Mouse (Mus musculus) CH12.LX (cell line): Measurements from ENCODE around the gene March2. TPM values are rescaled to one million over a fixed set of nuclear protein-coding genes. Genes with fewer than 3 reads are reported as not detected.
"Not testable (repeated sequence)": the region's sequence is repeated elsewhere in the genome, so short reads cannot be mapped to it uniquely, and the experiment has no call there.

Experiments used
- DNase-seq: peaks from one replicate; pipeline ENCODE4 v3.0.0-alpha.2; 2013; ENCODE audit errors: extremely low read depth
- H3K27ac ChIP-seq: 2 replicates; pipeline ENCODE4 v1.5.1; 2012; ENCODE audit warnings: low read depth, mild to moderate bottlenecking, control low read depth, moderate library complexity; ENCODE audit not compliant: insufficient read depth
- H3K27me3 ChIP-seq: replicated peaks from 2 replicates; pipeline ENCODE3; 2012; ENCODE audit warnings: inconsistent platforms
- H3K36me3 ChIP-seq, 2 experiments: replicated peaks in 1 of 2; 2 replicates each; pipeline versions ENCODE3 to v1.6.1; 2012; ENCODE audit warnings: inconsistent platforms in 1 of 2, low read length in 1 of 2, mild to moderate bottlenecking in 1 of 2, mixed read lengths in 1 of 2, moderate library complexity in 1 of 2; ENCODE audit not compliant: control insufficient read depth in 1 of 2, insufficient read depth in 1 of 2
- H3K4me1 ChIP-seq, 2 experiments: 2 replicates each; pipeline ENCODE4 v1.6.1; 2012; ENCODE audit warnings: inconsistent platforms in 1 of 2, moderate library complexity in 1 of 2; ENCODE audit not compliant: insufficient read depth in 2 of 2, control insufficient read depth in 1 of 2
- H3K4me2 ChIP-seq: 2 replicates; pipeline ENCODE4 v1.6.1; 2012; ENCODE audit warnings: low read depth, mild to moderate bottlenecking, control low read depth; ENCODE audit not compliant: poor library complexity, insufficient read depth, severe bottlenecking
- H3K4me3 ChIP-seq, 3 experiments: fragments of 150-350 bp in 1 of 3; sonication (generic) in 1 of 3; replicated peaks in 1 of 3; 2 replicates each; pipeline versions ENCODE3 to v1.5.1; 2011 to 2012; ENCODE audit warnings: low read depth in 2 of 3, low read length in 2 of 3, mild to moderate bottlenecking in 2 of 3, moderate library complexity in 2 of 3, control low read depth in 1 of 3, improper control_type of control experiment in 1 of 3, inconsistent platforms in 1 of 3, mixed read lengths in 1 of 3; ENCODE audit not compliant: poor library complexity in 1 of 3
- H3K79me2 ChIP-seq: replicated peaks from 2 replicates; pipeline ENCODE4 v1.6.1; 2012; ENCODE audit warnings: mild to moderate bottlenecking, moderate library complexity; ENCODE audit not compliant: control insufficient read depth, poor library complexity, insufficient read depth, severe bottlenecking; ENCODE audit errors: extremely low read depth
- H3K9ac ChIP-seq: 2 replicates; pipeline ENCODE4 v1.6.1; 2012; ENCODE audit warnings: low read depth, mild to moderate bottlenecking, control low read depth, moderate library complexity; ENCODE audit not compliant: insufficient read depth
- H3K9me3 ChIP-seq: replicated peaks from 2 replicates; pipeline ENCODE3; 2012; ENCODE audit warnings: low read length, inconsistent platforms, mixed read lengths
- ELF1 ChIP-seq: IDR thresholded peaks from 2 replicates; pipeline ENCODE4 v1.6.1; 2014; ENCODE audit warnings: low read depth, mild to moderate bottlenecking, inconsistent platforms, low read length, improper control_type of control experiment
- EP300 ChIP-seq: IDR thresholded peaks from 2 replicates; pipeline ENCODE4 v1.6.1; 2011; ENCODE audit warnings: low read length, improper control_type of control experiment
- HCFC1 ChIP-seq: IDR thresholded peaks from 2 replicates; pipeline ENCODE4 v1.6.1; 2012; ENCODE audit warnings: low read depth, mild to moderate bottlenecking, inconsistent platforms, low read length, improper control_type of control experiment
- IRF4 ChIP-seq: IDR thresholded peaks from 2 replicates; pipeline ENCODE4 v1.6.1; 2014; ENCODE audit warnings: low read depth, mild to moderate bottlenecking, inconsistent platforms, low read length, improper control_type of control experiment
- JUND ChIP-seq: conservative IDR thresholded peaks from 2 replicates; pipeline ENCODE4 v1.6.1; 2011; ENCODE audit warnings: low read depth, low read length, improper control_type of control experiment
- KAT2A ChIP-seq: IDR thresholded peaks from 2 replicates; pipeline ENCODE4 v1.6.1; 2012; ENCODE audit warnings: low read length, improper control_type of control experiment, inconsistent platforms; ENCODE audit not compliant: insufficient replicate concordance
- MAX ChIP-seq: IDR thresholded peaks from 2 replicates; pipeline ENCODE4 v1.6.1; 2011; ENCODE audit warnings: low read length, improper control_type of control experiment
- MAZ ChIP-seq: IDR thresholded peaks from 2 replicates; pipeline ENCODE4 v1.6.1; 2012; ENCODE audit warnings: low read depth, mild to moderate bottlenecking, inconsistent platforms, low read length, improper control_type of control experiment, moderate library complexity
- MEF2A ChIP-seq: IDR thresholded peaks from 2 replicates; pipeline ENCODE4 v1.6.1; 2014; ENCODE audit warnings: low read depth, mild to moderate bottlenecking, inconsistent platforms, low read length, improper control_type of control experiment, borderline replicate concordance
- NELFE ChIP-seq: IDR thresholded peaks from 2 replicates; pipeline ENCODE4 v1.6.1; 2011; ENCODE audit warnings: low read depth, low read length, improper control_type of control experiment
- NRF1 ChIP-seq: IDR thresholded peaks from 2 replicates; pipeline ENCODE4 v1.6.1; 2014; ENCODE audit warnings: low read depth, mild to moderate bottlenecking, inconsistent platforms, low read length, improper control_type of control experiment, moderate library complexity
- PAX5 ChIP-seq: IDR thresholded peaks from 2 replicates; pipeline ENCODE4 v1.6.1; 2012; ENCODE audit warnings: low read length, inconsistent platforms, mixed read lengths
- POLR2A ChIP-seq: IDR thresholded peaks from 2 replicates; pipeline ENCODE4 v1.6.1; 2011; ENCODE audit warnings: low read depth, mild to moderate bottlenecking, improper control_type of control experiment, low read length
- POLR2AphosphoS2 ChIP-seq: IDR thresholded peaks from 2 replicates; pipeline ENCODE4 v1.6.1; 2011; ENCODE audit warnings: low read depth, low read length, improper control_type of control experiment
- RAD21 ChIP-seq: IDR thresholded peaks from 2 replicates; pipeline ENCODE4 v1.6.1; 2011; ENCODE audit warnings: low read depth, mild to moderate bottlenecking, low read length, improper control_type of control experiment, moderate library complexity
- RCOR1 ChIP-seq: conservative IDR thresholded peaks from 2 replicates; pipeline ENCODE4 v1.6.1; 2012; ENCODE audit warnings: low read depth, mild to moderate bottlenecking, inconsistent platforms, low read length, improper control_type of control experiment
- UBTF ChIP-seq: IDR thresholded peaks from 2 replicates; pipeline ENCODE4 v1.6.1; 2012; ENCODE audit warnings: low read depth, mild to moderate bottlenecking, inconsistent platforms, low read length, improper control_type of control experiment, moderate library complexity
- USF2 ChIP-seq: conservative IDR thresholded peaks from 2 replicates; pipeline ENCODE4 v1.6.1; 2011; ENCODE audit warnings: low read depth, low read length, improper control_type of control experiment
- ZC3H11A ChIP-seq: IDR thresholded peaks from 2 replicates; pipeline ENCODE4 v1.6.1; 2012; ENCODE audit warnings: low read depth, mild to moderate bottlenecking, inconsistent platforms, low read length, improper control_type of control experiment
- ZKSCAN1 ChIP-seq: IDR thresholded peaks from 2 replicates; pipeline ENCODE4 v1.6.1; 2012; ENCODE audit warnings: low read depth, inconsistent platforms, low read length, improper control_type of control experiment, borderline replicate concordance
- ZNF384 ChIP-seq: IDR thresholded peaks from 2 replicates; pipeline ENCODE4 v1.6.1; 2012; ENCODE audit warnings: low read depth, low read length, improper control_type of control experiment, inconsistent platforms
- dilution Hi-C: fragments of 300-500 bp; cut with MboI; formaldehyde crosslinking; loops from 2 replicates; pipeline ENCODE4 v1.14.3; 2020; ENCODE audit warnings: low sequenced_read_pairs; ENCODE audit not compliant: extremely low pct_unique_long_range_greater_than_20kb, extremely low pct_ligation_motif_present
- in situ Hi-C: fragments of 300-500 bp; cut with MboI; formaldehyde crosslinking; loops from 3 replicates; pipeline ENCODE4 v1.14.3; 2019; ENCODE audit warnings: low sequenced_read_pairs, low pct_ligation_motif_present, low pct_unique_long_range_greater_than_20kb, mixed read lengths
- polyA plus RNA-seq: library from polyadenylated mRNA; unstranded; fragments of >175 nt; gene quantifications from 2 replicates; pipeline ENCODE4 v1.2.1, GENCODE M21; 2012; ENCODE audit warnings: low read depth; ENCODE audit not compliant: insufficient read length
- total RNA-seq, 2 experiments: library from RNA; depleted of rRNA; stranded (reverse); fragments of 300-350 nt in 1 of 2; fragments of >200 nt in 1 of 2; gene quantifications; 2 replicates each; pipeline ENCODE4 v1.2.3; 2012 to 2014

Gene March2
- total and polyA plus RNA-seq, 3 experiments: 9.2 to 12.2 (median 9.3) TPM

DNA sequence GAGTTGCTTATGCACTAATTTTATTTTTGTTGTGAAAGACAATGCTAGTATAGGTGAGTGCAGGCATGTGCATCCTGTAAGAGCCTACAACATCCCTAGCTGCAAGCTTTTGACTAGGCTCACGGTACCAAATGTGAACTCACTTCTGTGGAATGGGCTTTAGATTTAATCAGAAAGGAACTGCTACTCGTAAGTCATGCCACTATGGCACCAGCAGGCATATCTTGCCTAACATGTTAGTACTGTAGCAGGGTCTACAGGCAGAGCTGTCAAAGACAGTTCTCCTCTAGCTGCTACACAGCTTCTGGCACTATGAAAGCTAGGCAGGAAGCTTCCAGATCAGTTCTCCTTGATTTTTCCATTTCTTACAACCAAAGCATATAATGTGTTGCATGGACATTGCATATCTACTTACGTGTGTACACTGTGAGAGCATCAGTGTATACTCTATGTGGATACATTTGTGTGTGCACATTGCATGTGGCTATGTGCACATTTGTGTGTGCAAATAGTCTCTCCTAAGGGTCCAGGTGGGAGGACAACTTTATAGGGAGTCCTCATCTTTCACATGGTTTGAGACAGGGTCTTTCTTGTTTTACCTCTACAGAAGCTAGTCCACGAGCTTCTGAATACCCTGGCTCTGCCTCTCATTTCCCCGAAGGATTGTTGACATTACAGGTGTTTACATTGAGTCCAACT is 26.4 kb upstream of the March2 start:
- H3K27ac ChIP-seq: no peak overlapping the region
- no peaks in the 10 kb centered on the region for H3K27me3 ChIP-seq
- no peaks in the 10 kb centered on the region for H3K4me1 ChIP-seq
- in situ Hi-C loops: no loop called here
- no peak overlapping the region for H3K4me2 ChIP-seq
- H3K9ac ChIP-seq: no peak overlapping the region
- H3K4me3 ChIP-seq: no peak overlapping the region
- no peak for DNase-seq
- TF ChIP-seq POLR2AphosphoS2: no peak
- TF ChIP-seq USF2: no peak
- TF ChIP-seq MAX: no peak
- no peak for TF ChIP-seq NRF1
- TF ChIP-seq HCFC1: no peak
- TF ChIP-seq MAZ: no peak
- TF ChIP-seq ZKSCAN1: no peak
- no peak for TF ChIP-seq PAX5
- no peak for TF ChIP-seq ELF1
- no peak for TF ChIP-seq ZC3H11A
- no peak for TF ChIP-seq KAT2A
- TF ChIP-seq UBTF: no peak
- TF ChIP-seq, all 38 proteins: peak for 0
- Histone ChIP-seq H3K9me3 (no peaks in the 10 kb centered on the region), H3K36me3 (peaks cover 35 to 42% of the 10 kb centered on the region in 2 experiments), H3K79me2 (no peaks in the 10 kb centered on the region)
- dilution Hi-C loops: no loop called here

DNA sequence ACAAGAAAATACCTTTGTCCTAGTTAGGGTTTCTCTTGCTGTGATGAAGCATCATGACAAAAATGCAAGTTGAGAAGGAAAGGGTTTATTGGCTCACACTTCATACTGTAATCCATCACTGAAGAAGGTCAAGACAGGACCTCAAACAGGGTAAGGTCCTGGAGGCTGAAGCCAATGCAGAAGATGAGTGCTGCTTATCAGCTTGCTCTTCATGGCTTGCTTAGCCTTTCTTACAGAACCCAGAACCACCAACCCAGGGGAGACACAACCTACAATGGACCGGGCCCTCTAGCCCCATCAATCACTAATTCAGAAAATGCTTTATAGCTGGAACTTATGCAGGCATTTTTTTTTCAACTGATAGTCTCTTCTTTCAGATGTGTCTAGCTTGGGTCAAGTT is 23.9 kb upstream of the March2 start:
- no peak overlapping the region for H3K4me3 ChIP-seq
- no peaks in the 10 kb centered on the region for H3K9me3 ChIP-seq
- dilution Hi-C loops: no loop called here
- H3K79me2 ChIP-seq: no peaks in the 10 kb centered on the region
- H3K9ac ChIP-seq: no peak overlapping the region
- H3K27me3 ChIP-seq: no peaks in the 10 kb centered on the region
- no peak overlapping the region for H3K4me2 ChIP-seq
- no peak overlapping the region for H3K27ac ChIP-seq
- in situ Hi-C loops: no loop called here
- no peaks in the 10 kb centered on the region for H3K4me1 ChIP-seq
- peaks cover 12 to 19% of the 10 kb centered on the region in 2 experiments for H3K36me3 ChIP-seq
- TF ChIP-seq ZKSCAN1 (no peak), UBTF (no peak), RAD21 (no peak), EP300 (no peak), RCOR1 (no peak), MAZ (no peak), JUND (no peak), NELFE (no peak), NRF1 (no peak), KAT2A (no peak), POLR2AphosphoS2 (no peak), ZNF384 (no peak), IRF4 (no peak), POLR2A (no peak), MAX (no peak), MEF2A (no peak)
- TF ChIP-seq, all 38 proteins: peak for 0
- DNase-seq: no peak

DNA sequence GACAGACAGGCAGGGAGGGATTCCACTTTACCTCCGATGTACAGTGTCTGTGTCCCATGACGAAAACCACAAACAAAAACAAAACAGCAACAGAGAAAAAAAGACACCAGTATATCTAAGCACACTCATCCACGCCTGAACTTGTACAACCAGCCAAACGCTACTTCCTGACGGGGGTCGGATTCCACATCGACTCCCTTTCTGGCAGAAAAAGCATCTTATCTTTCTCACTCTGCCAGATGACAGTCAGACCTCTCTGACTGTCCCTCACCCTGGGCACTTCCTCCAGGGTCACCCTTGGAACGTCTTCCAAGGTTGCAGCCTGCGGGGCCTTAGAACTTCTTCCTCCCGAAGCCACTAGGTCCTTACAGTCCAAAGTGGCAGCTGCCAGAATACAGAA is 15.1 kb upstream of the March2 start:
- H3K27me3 ChIP-seq, H3K36me3 ChIP-seq, H3K9me3 ChIP-seq, H3K4me1 ChIP-seq, DNase-seq, H3K27ac ChIP-seq, dilution Hi-C loops, in situ Hi-C loops, H3K9ac ChIP-seq, H3K79me2 ChIP-seq, H3K4me3 ChIP-seq, H3K4me2 ChIP-seq: not testable (repeated sequence)
